Mouse (Mus musculus) neural tube, embryonic 13.5 days (tissue): ENCODE data around the gene Vangl1. TPM values are rescaled to one million over a fixed set of nuclear protein-coding genes. Genes with fewer than 3 reads are reported as not detected.

Experiments used
- ATAC-seq: fragments of 200-750 bp; cut with Nextera tagmentation; 2 replicates; pipeline ENCODE4 v1.8.0; 2017; ENCODE audit warnings: low read depth, mild to moderate bottlenecking, moderate TSS enrichment, moderate library complexity
- H3K27ac ChIP-seq: fragments of 300-500 bp; sonication (generic); replicated peaks from 2 replicates; pipeline ENCODE4 v1.5.1; 2015; ENCODE audit warnings: moderate library complexity, mild to moderate bottlenecking, inconsistent platforms
- H3K27me3 ChIP-seq: fragments of 300-500 bp; sonication (generic); 2 replicates; pipeline ENCODE4 v1.6.1; 2015; ENCODE audit warnings: mild to moderate bottlenecking, inconsistent platforms
- H3K36me3 ChIP-seq: fragments of 300-500 bp; sonication (generic); 2 replicates; pipeline ENCODE4 v1.6.1; 2015; ENCODE audit warnings: mild to moderate bottlenecking, inconsistent platforms
- H3K4me1 ChIP-seq: fragments of 300-500 bp; sonication (generic); replicated peaks from 2 replicates; pipeline ENCODE4 v1.6.1; 2015; ENCODE audit warnings: inconsistent platforms
- H3K4me2 ChIP-seq: fragments of 300-500 bp; sonication (generic); 2 replicates; pipeline ENCODE4 v1.6.1; 2015; ENCODE audit warnings: inconsistent platforms, mild to moderate bottlenecking, moderate library complexity
- H3K4me3 ChIP-seq: fragments of 300-500 bp; sonication (generic); 2 replicates; pipeline ENCODE4 v1.5.1; 2015; ENCODE audit warnings: mild to moderate bottlenecking, inconsistent platforms
- H3K9ac ChIP-seq: fragments of 300-500 bp; sonication (generic); 2 replicates; pipeline ENCODE4 v1.6.1; 2015; ENCODE audit warnings: moderate library complexity, mild to moderate bottlenecking, inconsistent platforms
- H3K9me3 ChIP-seq: fragments of 300-500 bp; sonication (generic); 2 replicates; pipeline ENCODE4 v1.6.1; 2016; ENCODE audit warnings: inconsistent platforms
- WGBS: fragments of 180-500 bp; shearing (Covaris S2); methylation state at CpG from one replicate; pipeline ENCODE4 v1.1.7; 2015; 5-methylcytosine and 5-hydroxymethylcytosine counted together
- polyA plus RNA-seq: library from polyadenylated mRNA; unstranded; fragments of >200 nt; fragmentation: Nextera tagmentation; extraction: Ambion mirVana; gene quantifications from 2 replicates; pipeline ENCODE4 v1.2.1, GENCODE M21; 2015

Vangl1 gene
- polyA plus RNA-seq, 1 experiment from 2014 or later, result 10.5 TPM

DNA sequence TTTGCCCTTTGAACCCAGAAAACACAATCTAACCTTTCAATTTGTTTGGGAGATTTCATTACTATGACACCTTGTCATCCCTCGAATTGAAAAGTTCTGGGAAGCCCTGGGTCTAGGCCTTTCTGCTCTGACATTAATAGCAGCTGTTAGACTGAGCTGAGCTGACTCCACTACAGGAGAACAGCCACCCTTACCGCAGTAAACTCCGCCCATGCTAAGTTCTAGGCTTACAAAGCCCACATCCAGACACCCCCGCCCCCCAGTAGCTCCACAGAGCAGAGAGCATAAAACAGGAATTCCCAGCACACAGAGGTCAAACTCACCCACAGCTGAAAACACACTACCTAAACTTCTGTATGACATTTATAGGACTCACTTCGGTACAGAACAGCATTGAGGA is 19.8 kb downstream of the Vangl1 start:
- Histone ChIP-seq H3K9me3 (no peaks in the 10 kb centered on the region), H3K27ac (no peak overlapping the region), H3K27me3 (no peaks in the 10 kb centered on the region), H3K4me3 (no peak overlapping the region), H3K36me3 (peaks cover 22% of the 10 kb centered on the region), H3K4me1 (peaks cover 12% of the 10 kb centered on the region), H3K9ac (no peak overlapping the region), H3K4me2 (no peak overlapping the region)
- WGBS, result 65% methylated on average over 5 of the region's 5 CpGs
- ATAC-seq, result no peak

DNA sequence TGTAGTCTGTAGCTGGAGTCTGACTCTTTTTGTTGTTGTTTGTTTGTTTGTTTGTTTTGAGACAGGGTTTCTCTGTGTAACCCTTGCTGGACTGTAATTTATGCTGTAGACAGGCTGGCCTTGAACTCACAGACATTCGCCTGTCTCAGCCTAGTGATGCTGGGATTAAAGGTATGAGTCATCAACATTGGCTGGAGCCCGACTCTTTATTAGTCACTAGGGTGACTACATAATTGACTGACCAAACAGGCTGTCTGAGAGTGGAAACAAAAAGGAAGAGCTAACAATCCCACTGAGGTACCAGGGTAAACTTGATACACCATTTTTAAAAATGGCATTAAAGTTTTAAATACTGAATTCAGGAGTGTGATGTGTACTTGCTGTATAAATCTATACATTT is 21.9 kb downstream of the Vangl1 start:
- 75% methylated on average over 2 of the region's 2 CpGs for WGBS
- no peak overlapping the region for H3K9ac ChIP-seq
- H3K9me3 ChIP-seq, result no peaks in the 10 kb centered on the region
- no peak overlapping the region for H3K27ac ChIP-seq
- H3K36me3 ChIP-seq, result peaks cover 22% of the 10 kb centered on the region
- no peak overlapping the region for H3K4me3 ChIP-seq
- no peak overlapping the region for H3K4me2 ChIP-seq
- no peaks in the 10 kb centered on the region for H3K4me1 ChIP-seq
- no peak for ATAC-seq
- H3K27me3 ChIP-seq, result no peaks in the 10 kb centered on the region

DNA sequence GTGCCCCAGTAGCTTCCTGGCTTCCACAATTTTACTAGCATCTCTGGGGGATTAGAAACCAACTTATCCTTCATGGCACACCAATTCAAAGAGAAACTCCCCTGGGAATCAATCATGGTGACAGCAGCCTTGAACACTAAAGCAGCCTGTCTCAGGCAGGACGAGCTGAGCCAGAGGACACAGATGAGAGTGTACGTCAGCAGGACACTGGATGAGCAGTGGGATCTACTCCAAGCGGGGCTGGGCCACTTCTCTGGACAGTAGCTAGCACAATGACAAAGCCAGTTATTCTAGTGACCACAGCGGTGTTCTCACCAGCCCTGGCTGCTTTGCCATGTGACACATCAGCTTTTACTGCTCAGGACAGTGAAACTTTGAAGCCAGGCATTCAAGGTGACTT is 23.3 kb downstream of the Vangl1 start:
- H3K9ac ChIP-seq, result no peak overlapping the region
- no peaks in the 10 kb centered on the region for H3K27me3 ChIP-seq
- H3K36me3 ChIP-seq, result peaks cover 19% of the 10 kb centered on the region
- H3K27ac ChIP-seq, result no peak overlapping the region
- no peak overlapping the region for H3K4me3 ChIP-seq
- ATAC-seq, result no peak
- H3K9me3 ChIP-seq, result no peaks in the 10 kb centered on the region
- H3K4me2 ChIP-seq, result no peak overlapping the region
- 63% methylated on average over 4 of the region's 4 CpGs for WGBS
- H3K4me1 ChIP-seq, result no peaks in the 10 kb centered on the region

DNA sequence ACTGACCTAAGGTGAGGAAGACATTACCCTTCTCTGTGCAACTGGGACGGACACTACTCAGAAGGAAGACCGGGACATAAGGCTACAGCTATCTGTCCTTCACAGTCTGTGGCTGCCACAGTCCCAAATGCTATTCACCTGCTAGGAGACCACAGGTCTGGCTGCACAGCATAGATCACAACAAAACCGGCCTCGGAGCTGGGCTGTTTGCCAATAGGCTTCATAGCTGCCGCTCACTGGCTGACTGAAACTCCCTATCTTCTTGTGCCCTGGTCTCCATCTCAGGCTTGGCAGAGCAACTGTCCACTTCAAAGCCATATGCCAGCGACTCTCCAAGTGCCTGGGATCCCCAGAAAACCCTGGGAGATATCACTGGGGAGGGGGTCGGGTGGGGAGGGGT is 23.7 kb downstream of the Vangl1 start:
- Histone ChIP-seq H3K9ac (no peak overlapping the region), H3K27me3 (no peaks in the 10 kb centered on the region), H3K4me2 (no peak overlapping the region), H3K9me3 (no peaks in the 10 kb centered on the region), H3K27ac (no peak overlapping the region), H3K4me1 (no peaks in the 10 kb centered on the region), H3K4me3 (no peak overlapping the region), H3K36me3 (peaks cover 14% of the 10 kb centered on the region)
- WGBS, result 83% methylated on average over 7 of the region's 7 CpGs
- ATAC-seq, result 0 out of 2 replicates have a peak, but pooled peaks have one; percentile 32

DNA sequence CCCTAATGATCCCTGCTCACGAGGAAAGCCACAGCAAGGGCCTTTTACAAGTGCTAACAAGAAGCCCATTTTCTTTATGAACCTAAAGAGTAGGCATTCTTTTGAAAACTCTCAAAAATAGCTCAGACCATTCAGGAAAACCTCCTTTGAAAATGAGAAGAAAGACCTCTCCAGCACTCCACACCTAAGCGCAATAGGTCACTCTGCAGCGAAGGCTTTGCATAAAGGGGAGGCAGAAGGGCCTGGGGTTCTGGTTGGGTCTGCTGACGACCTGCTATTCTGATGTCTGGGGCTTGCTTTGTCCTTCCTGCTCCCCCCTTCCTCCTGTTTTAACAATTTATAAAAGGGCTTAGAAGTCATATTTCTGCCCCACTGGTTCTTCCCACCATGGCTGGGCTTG is 24.6 kb downstream of the Vangl1 start:
- Histone ChIP-seq H3K4me2 (no peak overlapping the region), H3K9ac (no peak overlapping the region), H3K4me1 (peaks cover 2% of the 10 kb centered on the region; the same call in 1 of the 2 replicates), H3K4me3 (no peak overlapping the region), H3K36me3 (peaks cover 14% of the 10 kb centered on the region), H3K27me3 (no peaks in the 10 kb centered on the region), H3K27ac (no peak overlapping the region), H3K9me3 (no peaks in the 10 kb centered on the region)
- no peak for ATAC-seq
- WGBS, result 46% methylated on average over 4 of the region's 4 CpGs

DNA sequence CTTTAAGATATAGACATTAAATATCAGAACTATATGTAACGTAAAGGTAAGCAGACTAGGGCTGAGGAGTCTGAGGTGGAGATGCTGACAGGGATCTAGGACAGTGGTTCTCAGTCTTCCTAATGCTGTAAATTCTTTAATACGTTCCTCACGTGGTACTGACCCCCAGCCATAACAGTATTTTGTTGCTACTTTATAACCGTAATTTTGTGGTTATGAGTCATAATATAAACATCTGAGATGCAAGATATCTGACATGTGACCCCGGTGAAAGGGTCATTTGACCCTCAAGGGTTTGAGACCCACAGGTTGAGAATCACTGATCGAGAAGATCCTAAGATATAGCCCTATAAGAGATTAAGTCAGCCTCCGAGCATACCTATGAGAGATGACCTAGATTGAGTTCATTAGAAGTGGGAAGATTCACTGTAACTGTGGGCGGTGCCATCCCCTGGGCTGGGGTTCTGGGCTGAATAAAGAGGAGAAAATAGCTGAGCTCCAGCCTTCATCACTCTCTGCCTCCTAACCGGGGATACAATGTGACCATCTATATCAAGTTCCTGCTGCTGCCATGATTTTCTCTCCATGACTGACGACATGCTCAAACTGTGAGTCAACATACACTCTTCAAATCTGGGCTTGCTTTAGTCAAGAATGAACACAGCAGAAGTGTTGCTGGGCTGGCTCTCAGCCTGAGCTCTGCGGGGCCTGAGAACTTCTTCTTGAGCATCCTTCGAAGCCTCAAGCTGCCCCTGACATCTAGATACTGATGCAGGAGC is 26.5 kb downstream of the Vangl1 start:
- Histone ChIP-seq H3K4me3 (no peak overlapping the region), H3K9ac (no peak overlapping the region), H3K9me3 (no peaks in the 10 kb centered on the region), H3K27me3 (no peaks in the 10 kb centered on the region), H3K4me2 (no peak overlapping the region), H3K36me3 (0 out of 2 replicates have a peak, but pooled peaks cover 5% of the 10 kb centered on the region), H3K4me1 (peaks cover 8% of the 10 kb centered on the region; the same call in 1 of the 2 replicates), H3K27ac (no peak overlapping the region)
- 95% methylated on average over 12 of the region's 12 CpGs for WGBS
- no peak for ATAC-seq

DNA sequence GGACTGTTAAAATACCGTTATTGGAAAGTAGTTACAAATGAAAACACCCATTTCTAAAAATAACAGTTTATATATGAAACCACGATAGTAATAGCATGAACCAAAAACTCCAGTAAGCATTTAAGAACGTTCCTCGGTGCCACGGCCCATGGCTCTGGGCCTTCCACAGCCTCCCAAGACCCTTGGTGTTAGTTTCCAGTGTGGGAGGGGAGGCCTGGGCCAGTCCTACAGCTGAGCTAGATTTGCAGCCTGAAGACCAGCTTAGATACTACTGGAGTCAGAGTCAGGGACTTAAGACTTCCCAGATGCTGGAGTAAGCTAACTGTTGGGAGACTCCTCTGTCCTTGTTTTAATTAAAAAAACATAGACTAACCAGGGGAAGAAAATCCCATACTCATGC is 28.4 kb downstream of the Vangl1 start:
- Histone ChIP-seq H3K27ac (no peak overlapping the region), H3K9ac (no peak overlapping the region), H3K4me3 (no peak overlapping the region), H3K27me3 (no peaks in the 10 kb centered on the region), H3K9me3 (no peaks in the 10 kb centered on the region), H3K36me3 (no peaks in the 10 kb centered on the region), H3K4me2 (no peak overlapping the region), H3K4me1 (peaks cover 8% of the 10 kb centered on the region; the same call in 1 of the 2 replicates)
- ATAC-seq, result no peak
- 85% methylated on average over 5 of the region's 5 CpGs for WGBS

DNA sequence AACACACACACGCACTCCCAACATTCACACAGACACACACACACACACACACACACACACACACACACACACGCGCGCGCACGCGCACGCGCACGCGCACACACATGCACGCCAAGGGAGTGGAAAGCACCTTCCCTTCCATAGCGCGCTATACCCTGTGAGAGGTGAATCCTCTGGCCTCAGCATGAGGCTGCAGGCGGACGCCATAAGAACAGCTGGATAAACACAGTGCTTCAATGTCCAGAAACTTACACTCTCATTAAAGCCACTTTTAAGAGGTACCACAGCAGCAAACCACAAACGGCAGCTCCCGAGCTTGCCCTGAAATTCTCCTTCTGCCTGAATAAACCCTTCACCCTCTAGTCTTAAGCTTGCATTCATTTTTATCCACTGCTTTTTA is 28.8 kb downstream of the Vangl1 start:
- no peak overlapping the region for H3K27ac ChIP-seq
- no peaks in the 10 kb centered on the region for H3K27me3 ChIP-seq
- no peaks in the 10 kb centered on the region for H3K9me3 ChIP-seq
- no peak for ATAC-seq
- H3K36me3 ChIP-seq, result no peaks in the 10 kb centered on the region
- H3K9ac ChIP-seq, result no peak overlapping the region
- H3K4me2 ChIP-seq, result no peak overlapping the region
- WGBS, result 89% methylated on average over 17 of the region's 18 CpGs
- peaks cover 8% of the 10 kb centered on the region; the same call in 1 of the 2 replicates for H3K4me1 ChIP-seq
- H3K4me3 ChIP-seq, result no peak overlapping the region

DNA sequence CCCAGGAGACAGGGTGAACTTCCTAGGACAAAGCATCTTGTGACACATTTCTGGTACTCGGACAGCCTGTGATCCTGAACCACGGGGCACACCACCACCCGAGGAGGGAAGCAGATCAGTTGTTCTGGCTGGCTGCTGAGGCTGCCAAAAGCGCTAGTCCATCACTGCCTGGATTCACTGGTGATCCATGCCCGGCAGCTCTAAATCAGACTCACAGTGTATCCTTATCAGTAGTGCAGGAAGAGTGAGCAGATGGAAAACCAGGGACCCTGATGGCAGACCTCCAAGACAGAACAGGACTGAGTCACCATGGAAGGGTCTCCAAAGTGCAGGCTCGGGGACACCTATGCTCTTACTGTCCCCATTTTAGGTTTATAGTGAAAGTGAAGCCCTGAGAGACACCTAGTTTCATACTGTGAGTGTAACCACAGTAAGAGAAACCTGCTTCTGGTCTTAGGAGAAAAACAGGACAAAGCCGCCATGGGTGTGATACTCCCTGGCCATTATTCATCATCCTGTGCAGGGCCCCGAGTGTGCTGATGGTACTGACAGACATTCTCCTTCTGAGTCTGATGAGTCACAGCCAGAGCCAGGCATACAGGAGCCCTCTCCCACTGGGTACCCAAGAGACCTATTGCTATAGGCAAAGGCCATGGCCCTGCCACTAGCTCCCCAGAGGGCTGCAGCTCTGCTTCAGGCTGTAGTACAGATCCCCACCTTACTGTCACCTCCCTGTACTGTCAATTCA is 30.2 kb downstream of the Vangl1 start:
- peaks cover 19% of the 10 kb centered on the region for H3K4me1 ChIP-seq
- H3K36me3 ChIP-seq, result no peaks in the 10 kb centered on the region
- no peaks in the 10 kb centered on the region for H3K27me3 ChIP-seq
- H3K9ac ChIP-seq, result no peak overlapping the region
- no peak for ATAC-seq
- 74% methylated on average over 8 of the region's 8 CpGs for WGBS
- H3K4me2 ChIP-seq, result no peak overlapping the region
- H3K4me3 ChIP-seq, result no peak overlapping the region
- H3K9me3 ChIP-seq, result no peaks in the 10 kb centered on the region
- H3K27ac ChIP-seq, result no peak overlapping the region

DNA sequence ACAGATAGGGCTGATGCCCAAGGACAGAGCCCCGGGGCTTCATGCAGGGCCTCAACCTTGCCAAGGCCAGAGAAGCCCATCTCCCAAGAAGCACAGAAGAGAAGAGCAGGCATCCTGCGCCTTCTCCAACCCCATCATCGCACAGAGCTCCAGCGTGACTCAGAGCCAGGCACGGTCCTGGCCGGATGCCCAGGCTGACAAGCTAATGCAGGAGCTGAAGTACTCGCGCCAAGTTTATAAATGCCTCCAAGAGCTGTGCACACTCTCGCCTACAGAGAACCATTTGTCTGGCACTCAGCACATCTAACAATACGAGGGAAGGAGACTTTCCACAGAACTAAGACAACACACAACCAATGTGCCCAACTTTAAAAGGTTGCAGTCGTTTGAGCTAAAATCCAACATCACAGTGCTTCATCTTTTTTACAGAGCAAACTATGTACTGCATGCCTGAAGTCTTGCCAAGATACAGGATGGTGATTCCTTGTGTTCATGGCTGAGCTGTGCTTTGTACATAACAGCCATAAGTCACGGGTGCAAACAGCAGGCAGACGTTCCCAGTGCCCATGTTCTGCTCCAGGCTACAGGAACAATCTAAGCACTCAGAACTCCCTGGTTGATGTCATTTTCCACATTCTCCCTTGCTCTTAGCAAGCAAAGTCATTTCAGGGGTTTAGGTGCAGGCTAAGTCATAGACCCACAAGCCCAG is 35.1 kb downstream of the Vangl1 start:
- WGBS, result 44% methylated on average over 13 of the region's 13 CpGs
- no peak overlapping the region for H3K9ac ChIP-seq
- H3K27me3 ChIP-seq, result no peaks in the 10 kb centered on the region
- no peak overlapping the region; the same call in 1 of the 2 replicates for H3K4me2 ChIP-seq
- H3K9me3 ChIP-seq, result no peaks in the 10 kb centered on the region
- peaks cover 32% of the 10 kb centered on the region for H3K4me1 ChIP-seq
- ATAC-seq, result peak; percentile 88
- H3K27ac ChIP-seq, result peak overlapping the region; percentile 77
- H3K36me3 ChIP-seq, result 0 out of 2 replicates have a peak, but pooled peaks cover under 1% of the 10 kb centered on the region
- H3K4me3 ChIP-seq, result no peak overlapping the region

DNA sequence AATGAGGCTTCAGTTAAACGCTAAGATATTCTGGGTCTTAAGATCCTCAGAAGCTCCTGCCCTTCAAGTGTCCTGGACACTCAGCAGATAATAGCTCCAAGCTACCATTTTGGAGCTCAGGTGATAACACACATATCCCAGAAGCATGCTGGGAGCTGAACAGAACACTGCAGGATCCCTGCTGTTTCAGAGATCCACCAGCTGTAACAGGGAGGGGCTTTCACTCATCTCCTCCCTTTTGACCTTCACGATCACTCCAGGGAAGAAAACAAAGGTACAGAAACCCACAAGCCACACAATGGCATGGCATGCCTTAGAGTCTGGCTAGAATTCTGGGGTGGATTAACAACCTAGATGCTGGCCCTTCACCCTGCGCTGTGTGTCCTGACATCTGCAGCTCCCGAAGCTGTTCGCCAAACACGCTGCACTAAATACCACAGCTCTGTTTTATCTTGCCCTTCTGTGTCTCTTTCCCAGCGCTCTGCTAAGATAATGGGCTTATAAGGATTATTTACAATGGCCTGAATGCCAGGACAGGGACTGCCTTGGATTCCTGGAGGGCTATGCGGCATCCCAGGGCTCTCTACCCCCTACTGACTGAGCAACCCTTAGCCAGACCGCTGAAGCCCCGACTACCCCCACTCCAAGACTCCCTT is 36.8 kb downstream of the Vangl1 start:
- no peak overlapping the region for H3K4me3 ChIP-seq
- no peaks in the 10 kb centered on the region for H3K27me3 ChIP-seq
- H3K36me3 ChIP-seq, result 0 out of 2 replicates have a peak, but pooled peaks cover 3% of the 10 kb centered on the region
- peak; percentile 17; the same call in 1 of the 2 replicates for ATAC-seq
- H3K27ac ChIP-seq, result no peak overlapping the region; the same call in 1 of the 2 replicates
- peaks cover 31% of the 10 kb centered on the region for H3K4me1 ChIP-seq
- WGBS, result 11% methylated on average over 10 of the region's 10 CpGs
- no peaks in the 10 kb centered on the region for H3K9me3 ChIP-seq
- peak overlapping the region; percentile 26 for H3K4me2 ChIP-seq
- H3K9ac ChIP-seq, result peak overlapping the region; percentile 46; the same call in 1 of the 2 replicates
